Mouse (Mus musculus) effector memory CD4-positive, alpha-beta T cell, adult 5 months (primary cell): ENCODE results near the gene Tm6sf2. TPM values are rescaled to one million over a fixed set of nuclear protein-coding genes. Genes with fewer than 3 reads are reported as not detected.

Experiments used
- polyA plus RNA-seq: library from polyadenylated mRNA; unstranded; fragments of 100-300 nt; shearing (Covaris generic); gene quantifications from one replicate; pipeline ENCODE4 v1.2.1, GENCODE M21; 2017

Gene Tm6sf2
- not detected for polyA plus RNA-seq

DNA sequence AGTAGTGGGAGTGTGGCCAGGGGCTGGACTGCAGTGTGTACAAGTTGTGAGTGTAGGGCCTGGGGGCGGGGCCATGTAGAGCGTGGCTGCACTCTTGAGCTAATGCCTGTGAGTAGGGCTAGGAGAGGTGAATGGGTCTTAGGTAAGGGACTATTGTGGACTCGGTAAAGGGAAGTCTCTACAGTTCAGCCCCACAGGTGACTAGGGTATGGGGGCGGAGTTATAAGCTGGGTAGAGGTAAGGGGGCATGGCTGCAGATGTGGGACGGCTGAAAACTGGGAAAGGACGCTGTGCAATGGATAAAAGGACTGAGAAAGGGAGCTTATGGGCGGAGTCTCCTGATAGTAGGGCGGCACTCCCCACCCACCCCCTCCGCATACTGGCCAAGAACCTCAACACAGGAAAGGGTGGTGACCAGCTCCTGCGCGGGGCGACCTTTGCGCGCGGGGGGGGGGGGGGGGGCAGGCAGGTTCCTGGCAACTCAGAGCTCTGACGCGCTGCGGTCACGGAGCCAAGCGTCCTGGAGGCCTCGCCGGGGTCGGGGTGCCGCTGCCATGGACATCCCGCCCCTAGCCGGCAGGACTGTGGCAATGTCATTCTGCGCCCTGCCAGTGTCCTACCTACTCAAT lies at the start of gene Tm6sf2:
Tm6sf2 (plus strand) TSS at position 484 of the 629 bp plus-strand sequence.

GRCm38 (mm10) chr8:70042583-70043455 lies 29.9 kb upstream of the Tm6sf2 start, which contains the start of the genes Mau2 and Sugp1:
Gene Mau2, minus strand, starts transcription at chr8:70042734.
Gene Sugp1, plus strand, starts transcription at chr8:70042813.

GRCm38 (mm10) chr8:70083285-70083684 lies 10.6 kb downstream of the Tm6sf2 start, which contains the start of gene Hapln4:
Gene Hapln4, plus strand, starts transcription at chr8:70083457.

DNA sequence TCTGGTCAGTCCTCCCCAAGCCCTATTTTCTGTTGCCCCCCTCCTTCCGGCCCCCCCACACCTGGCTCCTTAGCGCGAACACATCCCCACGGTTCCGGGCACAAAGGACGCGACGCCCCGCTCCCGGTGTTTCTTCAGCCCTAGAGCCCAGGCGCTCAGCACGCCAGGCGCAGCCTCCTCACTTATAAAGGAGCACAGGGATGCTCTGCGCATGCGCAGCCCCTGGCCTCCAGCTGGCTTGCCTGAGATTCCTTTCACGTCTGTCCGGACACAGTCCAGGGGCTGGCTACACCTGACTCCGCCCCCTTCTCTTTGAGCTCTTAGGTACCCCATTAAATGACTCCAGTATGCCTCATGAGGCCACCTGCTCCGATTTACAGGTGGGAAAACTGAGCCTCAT lies 47.9 kb downstream of the Tm6sf2 start, which contains the start of gene Ncan:
Ncan (minus strand) TSS at position 207 of the 400 bp plus-strand sequence.

Other genes with a start within 250 kb of the Tm6sf2 start
- 11.3 TPM for gene Pbx4, start 240.4 kb upstream of the Tm6sf2 start, polyA plus RNA-seq
- not detected for gene Cilp2, start 185.2 kb upstream of the Tm6sf2 start, polyA plus RNA-seq
- gene Tssk6, start 170.7 kb upstream of the Tm6sf2 start, polyA plus RNA-seq, result 1.2 TPM
- gene Ndufa13, start 170.4 kb upstream of the Tm6sf2 start, polyA plus RNA-seq, result 100 TPM
- not detected for gene Yjefn3, start 170.2 kb upstream of the Tm6sf2 start, polyA plus RNA-seq
- 124 TPM for gene Gatad2a, start 76.5 kb upstream of the Tm6sf2 start, polyA plus RNA-seq
- 106 TPM for gene Mau2, start 30.2 kb upstream of the Tm6sf2 start, polyA plus RNA-seq
- 44.5 TPM for gene Sugp1, start 30.1 kb upstream of the Tm6sf2 start, polyA plus RNA-seq
- gene Hapln4, start 10.5 kb downstream of the Tm6sf2 start, polyA plus RNA-seq, result not detected
- gene Ncan, start 47.9 kb downstream of the Tm6sf2 start, polyA plus RNA-seq, result not detected
- gene Nr2c2ap, start 58.4 kb downstream of the Tm6sf2 start, polyA plus RNA-seq, result 36.9 TPM
- gene Rfxank, start 66.2 kb downstream of the Tm6sf2 start, polyA plus RNA-seq, result 19.6 TPM
- 38.5 TPM for gene Borcs8, start 66.6 kb downstream of the Tm6sf2 start, polyA plus RNA-seq
- gene Mef2b, start 66.8 kb downstream of the Tm6sf2 start, polyA plus RNA-seq, result 1.3 TPM
- gene Tmem161a, start 99.4 kb downstream of the Tm6sf2 start, polyA plus RNA-seq, result 39.6 TPM
- gene Slc25a42, start 139.4 kb downstream of the Tm6sf2 start, polyA plus RNA-seq, result 8.4 TPM
- gene Sugp2, start 161.3 kb downstream of the Tm6sf2 start, polyA plus RNA-seq, result 27.2 TPM
- gene Armc6, start 161.5 kb downstream of the Tm6sf2 start, polyA plus RNA-seq, result 7.6 TPM
- gene Homer3, start 209.9 kb downstream of the Tm6sf2 start, polyA plus RNA-seq, result 0.54 TPM
- 46.0 TPM for gene Ddx49, start 229.6 kb downstream of the Tm6sf2 start, polyA plus RNA-seq
- 214 TPM for gene Cope, start 229.6 kb downstream of the Tm6sf2 start, polyA plus RNA-seq
- not detected for gene Cers1, start 242.9 kb downstream of the Tm6sf2 start, polyA plus RNA-seq